Mouse (Mus musculus): ENCODE data around the gene Ube2k.

GRCm38 (mm10) chr5:65606820-65607219 lies 69.8 kb downstream of the Ube2k start:
- TF ChIP-seq CTCF (IDR thresholded peaks at IDR 0.05; ENCODE audit: extremely low read depth, insufficient read depth, low read length) (no peak), POLR2A (IDR thresholded peaks at IDR 0.05; ENCODE audit: extremely low read depth, insufficient read depth, low read length) (no peak)
